Mouse (Mus musculus): ENCODE data around the gene Snd1. TPM values are rescaled to one million over a fixed set of nuclear protein-coding genes. Genes with fewer than 3 reads are reported as not detected.

Snd1 gene
- total RNA-seq, 1 experiment from 2014 or later, result 128 TPM

GRCm38 (mm10) chr6:28978881-28979280 lies 503.9 kb downstream of the Snd1 start:
- no peak for DNase-seq

- DNase-seq, result no peak
Observed at GRCm38 (mm10) chr6:28979586-28979985, 504.6 kb downstream of the Snd1 start.

- peak; percentile 35 for DNase-seq
Observed at GRCm38 (mm10) chr6:28980219-28980618, 505.3 kb downstream of the Snd1 start.

- DNase-seq, result peak; percentile 26
Observed at GRCm38 (mm10) chr6:28980750-28981584, 506.0 kb downstream of the Snd1 start.

- no peak for DNase-seq
Observed at GRCm38 (mm10) chr6:28981585-28981948, 506.6 kb downstream of the Snd1 start.

- DNase-seq, result peak; percentile 73
Observed at GRCm38 (mm10) chr6:28981966-28982701, 507.2 kb downstream of the Snd1 start.

GRCm38 (mm10) chr6:28982817-28983216 lies 507.9 kb downstream of the Snd1 start:
- DNase-seq, result no peak

Other genes starting within 250 kb of the Snd1 start
- 25.5 and 29.3 TPM in 2 replicates for gene Zfp800, start 77.1 kb upstream of the Snd1 start, total RNA-seq (2021)
- gene Arf5, start 51.6 kb upstream of the Snd1 start, total RNA-seq (2021), result 156 and 169 TPM in 2 replicates
- not detected in 2 replicates for gene Fscn3, start 47.4 kb upstream of the Snd1 start, total RNA-seq (2021)
- gene Gcc1, start 46.7 kb upstream of the Snd1 start, total RNA-seq (2021), result 15.7 and 16.5 TPM in 2 replicates
- not detected in 2 replicates for gene Pax4, start 25.8 kb upstream of the Snd1 start, total RNA-seq (2021)

Data from adrenal gland, postnatal 25 days (tissue).